Mouse (Mus musculus): Measurements from ENCODE around the gene Foxp3. TPM values are rescaled to one million over a fixed set of nuclear protein-coding genes. Genes with fewer than 3 reads are reported as not detected.

Gene Foxp3
- total and polyA plus RNA-seq, 3 experiments: 0.21 to 0.38 TPM; not detected in 1

DNA sequence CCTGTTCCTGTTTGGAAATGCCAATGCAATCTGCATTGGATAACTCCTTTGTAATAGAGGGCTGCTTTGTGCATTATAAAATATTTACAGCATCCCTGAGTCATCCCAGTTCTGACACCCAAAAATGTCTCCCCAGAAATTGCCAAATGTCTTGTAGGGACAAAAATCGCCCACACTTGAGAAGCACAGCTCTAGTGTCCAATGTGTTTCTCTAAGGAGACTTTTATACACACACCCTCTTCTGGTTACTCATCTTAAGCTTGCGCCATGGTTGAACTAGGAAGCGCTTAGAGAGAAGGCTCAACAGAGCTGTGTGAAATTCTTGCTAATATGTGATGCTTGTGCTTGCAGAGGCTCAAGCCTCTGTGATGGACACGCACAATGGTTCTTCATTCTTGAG lies 20.0 kb upstream of the Foxp3 start:
- no peak overlapping the region for H3K4me2 ChIP-seq (ENCODE audit: insufficient read depth, low read depth, poor library complexity, severe bottlenecking)
- H3K27ac ChIP-seq (ENCODE audit: insufficient read depth, low read depth): no peak overlapping the region
- in situ Hi-C loops (cut with MboI; ENCODE audit: low pct_ligation_motif_present, low pct_unique_long_range_greater_than_20kb, low sequenced_read_pairs): no loop called here
- no peaks in the 10 kb centered on the region for H3K9me3 ChIP-seq (replicated peaks; ENCODE audit: low read length)
- DNase-seq (ENCODE audit: extremely low read depth): no peak
- H3K4me1 ChIP-seq (ENCODE audit: control insufficient read depth in 1 of 2, insufficient read depth in 2 of 2): no peaks in the 10 kb centered on the region
- no peaks in the 10 kb centered on the region for H3K36me3 ChIP-seq (replicated peaks in 1 of 2; ENCODE audit: control insufficient read depth in 1 of 2, insufficient read depth in 1 of 2, low read length in 1 of 2)
- dilution Hi-C loops (cut with MboI; ENCODE audit: extremely low pct_ligation_motif_present, extremely low pct_unique_long_range_greater_than_20kb, low sequenced_read_pairs): no loop called here
- no peak overlapping the region for H3K9ac ChIP-seq (ENCODE audit: insufficient read depth, low read depth)
- no peak overlapping the region for H3K4me3 ChIP-seq (replicated peaks in 1 of 3; ENCODE audit: low read depth in 2 of 3, low read length in 2 of 3, poor library complexity in 1 of 3)
- no peaks in the 10 kb centered on the region for H3K79me2 ChIP-seq (replicated peaks; ENCODE audit: control insufficient read depth, extremely low read depth, insufficient read depth, poor library complexity, severe bottlenecking)
- TF ChIP-seq MAZ (IDR thresholded peaks at IDR 0.05; ENCODE audit: low read depth, low read length): no peak
- no peak for TF ChIP-seq SMC3 (IDR thresholded peaks at IDR 0.05; ENCODE audit: low read depth, low read length)
- no peak for TF ChIP-seq TCF12 (IDR thresholded peaks at IDR 0.05; ENCODE audit: low read depth, low read length)
- TF ChIP-seq ZNF384 (IDR thresholded peaks at IDR 0.05; ENCODE audit: low read depth, low read length): no peak
- no peak for TF ChIP-seq UBTF (IDR thresholded peaks at IDR 0.05; ENCODE audit: low read depth, low read length)
- TF ChIP-seq EP300 (IDR thresholded peaks at IDR 0.05; ENCODE audit: low read length): no peak
- TF ChIP-seq USF1 (IDR thresholded peaks at IDR 0.05; ENCODE audit: low read depth, low read length): no peak
- no peak for TF ChIP-seq NRF1 (IDR thresholded peaks at IDR 0.05; ENCODE audit: low read depth, low read length)
- no peak for TF ChIP-seq POLR2A (IDR thresholded peaks at IDR 0.05; ENCODE audit: low read depth, low read length)
- no peak for TF ChIP-seq CTCF (conservative IDR thresholded peaks at IDR 0.05 in 1 of 2, IDR thresholded peaks at IDR 0.05 in 1 of 2; ENCODE audit: low read depth in 2 of 2, low read length in 2 of 2)
- no peaks in the 10 kb centered on the region for H3K27me3 ChIP-seq (replicated peaks)

DNA sequence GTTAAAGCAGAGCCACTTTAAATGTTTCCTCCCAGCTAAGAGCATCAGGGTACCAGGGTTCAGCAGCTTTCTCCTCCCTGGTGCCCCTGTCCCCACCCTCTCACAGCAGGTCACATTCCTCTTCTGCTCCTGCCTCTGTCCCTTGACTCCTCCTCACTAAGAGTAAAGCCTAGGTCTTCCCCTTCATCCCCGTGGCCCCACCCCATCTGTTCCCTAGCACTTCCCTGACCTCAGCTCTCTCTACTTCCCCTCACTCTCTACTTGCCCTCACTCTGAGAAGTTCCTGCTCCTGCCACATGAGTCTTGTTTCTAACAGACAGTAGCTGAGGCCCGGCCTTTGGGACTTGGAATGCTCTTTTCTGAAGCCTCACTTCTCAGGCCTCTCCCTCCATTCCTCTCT lies 10.4 kb upstream of the Foxp3 start:
- dilution Hi-C loops (cut with MboI; ENCODE audit: extremely low pct_ligation_motif_present, extremely low pct_unique_long_range_greater_than_20kb, low sequenced_read_pairs): no loop called here
- 0 out of 4 replicates have a peak, but pooled peaks cover 0 to 3% of the 10 kb centered on the region in 2 experiments for H3K4me1 ChIP-seq (ENCODE audit: control insufficient read depth in 1 of 2, insufficient read depth in 2 of 2)
- no peak overlapping the region for H3K4me3 ChIP-seq (replicated peaks in 1 of 3; ENCODE audit: low read depth in 2 of 3, low read length in 2 of 3, poor library complexity in 1 of 3)
- H3K9ac ChIP-seq (ENCODE audit: insufficient read depth, low read depth): no peak overlapping the region
- in situ Hi-C loops (cut with MboI; ENCODE audit: low pct_ligation_motif_present, low pct_unique_long_range_greater_than_20kb, low sequenced_read_pairs): no loop called here
- no peaks in the 10 kb centered on the region for H3K9me3 ChIP-seq (replicated peaks; ENCODE audit: low read length)
- no peak for DNase-seq (ENCODE audit: extremely low read depth)
- TF ChIP-seq UBTF (IDR thresholded peaks at IDR 0.05; ENCODE audit: low read depth, low read length): no peak
- TF ChIP-seq ZNF384 (IDR thresholded peaks at IDR 0.05; ENCODE audit: low read depth, low read length): no peak
- TF ChIP-seq MEF2A (IDR thresholded peaks at IDR 0.05; ENCODE audit: borderline replicate concordance, low read depth, low read length): no peak
- no peak for TF ChIP-seq NRF1 (IDR thresholded peaks at IDR 0.05; ENCODE audit: low read depth, low read length)
- TF ChIP-seq ELF1 (IDR thresholded peaks at IDR 0.05; ENCODE audit: low read depth, low read length): no peak
- TF ChIP-seq MAX (IDR thresholded peaks at IDR 0.05; ENCODE audit: low read length): no peak
- no peak for TF ChIP-seq GABPA (IDR thresholded peaks at IDR 0.05; ENCODE audit: insufficient replicate concordance, low read depth, low read length)
- H3K4me2 ChIP-seq (ENCODE audit: insufficient read depth, low read depth, poor library complexity, severe bottlenecking): no peak overlapping the region
- H3K27me3 ChIP-seq (replicated peaks): no peaks in the 10 kb centered on the region
- H3K36me3 ChIP-seq (replicated peaks in 1 of 2; ENCODE audit: control insufficient read depth in 1 of 2, insufficient read depth in 1 of 2, low read length in 1 of 2): no peaks in the 10 kb centered on the region
- H3K79me2 ChIP-seq (replicated peaks; ENCODE audit: control insufficient read depth, extremely low read depth, insufficient read depth, poor library complexity, severe bottlenecking): no peaks in the 10 kb centered on the region
- H3K27ac ChIP-seq (ENCODE audit: insufficient read depth, low read depth): no peak overlapping the region

DNA sequence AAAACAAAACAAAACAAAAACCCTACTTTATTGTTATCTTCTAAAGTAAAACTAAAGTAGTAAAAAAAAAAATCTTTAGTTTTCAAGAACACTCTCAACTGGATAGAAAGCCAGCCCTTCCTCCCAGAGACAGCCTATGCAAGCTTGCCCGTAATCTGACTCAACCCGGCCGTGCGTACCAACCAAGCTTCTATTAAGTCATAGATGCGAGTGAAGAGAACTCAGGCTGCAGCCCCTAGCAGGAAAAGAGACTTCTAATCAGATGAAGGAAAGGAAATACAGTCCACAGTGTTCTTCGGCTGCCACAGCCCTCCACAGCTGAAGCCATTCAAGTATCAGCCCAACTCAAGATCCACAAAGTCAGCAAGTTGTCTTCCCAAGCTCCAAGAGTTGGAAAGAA lies 7.1 kb upstream of the Foxp3 start:
- no peaks in the 10 kb centered on the region for H3K79me2 ChIP-seq (replicated peaks; ENCODE audit: control insufficient read depth, extremely low read depth, insufficient read depth, poor library complexity, severe bottlenecking)
- no peak for TF ChIP-seq POLR2A (IDR thresholded peaks at IDR 0.05; ENCODE audit: low read depth, low read length)
- TF ChIP-seq ZNF384 (IDR thresholded peaks at IDR 0.05; ENCODE audit: low read depth, low read length): no peak
- no peak for TF ChIP-seq TCF12 (IDR thresholded peaks at IDR 0.05; ENCODE audit: low read depth, low read length)
- no peak for TF ChIP-seq IRF4 (IDR thresholded peaks at IDR 0.05; ENCODE audit: low read depth, low read length)
- no peak for TF ChIP-seq NELFE (IDR thresholded peaks at IDR 0.05; ENCODE audit: low read depth, low read length)
- no peak for TF ChIP-seq ZKSCAN1 (IDR thresholded peaks at IDR 0.05; ENCODE audit: borderline replicate concordance, low read depth, low read length)
- no peak for TF ChIP-seq MEF2A (IDR thresholded peaks at IDR 0.05; ENCODE audit: borderline replicate concordance, low read depth, low read length)
- no peak for TF ChIP-seq BHLHE40 (IDR thresholded peaks at IDR 0.05; ENCODE audit: low read depth, low read length)
- no peak for TF ChIP-seq PAX5 (IDR thresholded peaks at IDR 0.05; ENCODE audit: low read length)
- TF ChIP-seq MAZ (IDR thresholded peaks at IDR 0.05; ENCODE audit: low read depth, low read length): no peak
- TF ChIP-seq SMC3 (IDR thresholded peaks at IDR 0.05; ENCODE audit: low read depth, low read length): no peak
- peaks cover 0 to 2% of the 10 kb centered on the region in 2 experiments for H3K36me3 ChIP-seq (replicated peaks in 1 of 2; ENCODE audit: control insufficient read depth in 1 of 2, insufficient read depth in 1 of 2, low read length in 1 of 2)
- no peaks in the 10 kb centered on the region for H3K9me3 ChIP-seq (replicated peaks; ENCODE audit: low read length)
- 0 out of 4 replicates have a peak, but pooled peaks cover 0 to 3% of the 10 kb centered on the region in 2 experiments for H3K4me1 ChIP-seq (ENCODE audit: control insufficient read depth in 1 of 2, insufficient read depth in 2 of 2)
- no peaks in the 10 kb centered on the region for H3K27me3 ChIP-seq (replicated peaks)
- no peak for DNase-seq (ENCODE audit: extremely low read depth)
- no peak overlapping the region for H3K9ac ChIP-seq (ENCODE audit: insufficient read depth, low read depth)
- dilution Hi-C loops (cut with MboI; ENCODE audit: extremely low pct_ligation_motif_present, extremely low pct_unique_long_range_greater_than_20kb, low sequenced_read_pairs) (no loop called here), in situ Hi-C loops (cut with MboI; ENCODE audit: low pct_ligation_motif_present, low pct_unique_long_range_greater_than_20kb, low sequenced_read_pairs) (no loop called here)
- H3K4me3 ChIP-seq (replicated peaks in 1 of 3; ENCODE audit: low read depth in 2 of 3, low read length in 2 of 3, poor library complexity in 1 of 3): no peak overlapping the region
- no peak overlapping the region for H3K27ac ChIP-seq (ENCODE audit: insufficient read depth, low read depth)
- H3K4me2 ChIP-seq (ENCODE audit: insufficient read depth, low read depth, poor library complexity, severe bottlenecking): no peak overlapping the region
